Mouse (Mus musculus): ENCODE results near the gene Cd63. TPM values are rescaled to one million over a fixed set of nuclear protein-coding genes. Genes with fewer than 3 reads are reported as not detected.

The Cd63 gene
- total RNA-seq, 2 experiments from 2014 or later: 103 to 142 TPM

DNA sequence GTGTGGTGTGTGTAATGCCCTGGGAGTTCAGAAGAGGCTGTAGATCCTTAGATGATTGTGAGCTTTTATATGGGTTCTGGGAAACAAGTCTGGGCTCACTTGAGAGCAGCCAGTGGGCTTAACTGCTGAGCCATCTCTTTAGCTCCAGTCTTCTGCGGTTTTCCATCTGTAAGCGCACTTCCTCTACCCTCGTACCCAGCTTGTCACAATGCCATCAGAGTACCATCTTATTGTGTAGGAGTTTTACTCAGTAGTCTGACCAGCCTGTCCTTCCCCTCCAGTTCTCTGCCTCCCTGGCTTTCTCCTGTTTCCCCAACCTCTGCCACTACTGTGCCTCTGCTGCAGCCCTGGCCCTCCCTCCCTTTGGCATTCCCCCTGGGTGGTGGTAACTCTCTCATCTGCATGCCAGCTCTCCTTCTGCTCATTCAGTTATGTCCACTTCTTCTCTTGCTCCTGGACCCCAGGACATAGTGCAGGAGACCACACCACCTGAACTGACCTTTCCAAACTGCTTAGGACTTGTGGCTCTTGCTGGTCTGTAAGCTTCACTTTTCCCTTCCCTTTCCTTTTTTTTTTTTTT is 1.7 kb downstream of the Cd63 start:
- no peak for DNase-seq

DNA sequence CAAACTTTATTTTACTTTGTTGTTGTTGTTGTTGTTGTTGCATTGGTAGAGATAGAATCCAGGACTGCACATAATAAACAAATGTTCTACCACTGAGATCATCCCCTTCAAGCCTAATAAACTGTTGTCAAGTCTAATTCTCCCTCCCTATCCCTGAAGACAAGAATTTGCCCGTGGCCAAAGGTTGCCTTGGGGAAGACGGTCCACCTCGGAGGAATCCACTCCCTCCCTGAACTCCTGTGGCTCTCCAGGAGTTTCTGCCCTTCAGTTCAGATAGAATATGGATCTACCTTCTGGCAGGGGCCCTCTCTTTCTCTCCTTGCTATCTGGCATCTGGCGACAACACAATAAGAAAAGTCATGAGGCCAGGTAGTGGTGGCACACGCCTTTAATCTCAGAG is 4.0 kb downstream of the Cd63 start:
- no peak for DNase-seq

GRCm38 (mm10) chr10:128908778-128909448 is 8.1 kb downstream of the Cd63 start:
- DNase-seq: no peak

GRCm38 (mm10) chr10:128909567-128910028 is 8.8 kb downstream of the Cd63 start:
- peak; percentile 93 for DNase-seq

- DNase-seq: peak; percentile 52
These were observed 9.5 kb downstream of the Cd63 start for GRCm38 (mm10) chr10:128910066-128910841.

GRCm38 (mm10) chr10:128911430-128911829 is 10.6 kb downstream of the Cd63 start:
- DNase-seq: no peak

DNA sequence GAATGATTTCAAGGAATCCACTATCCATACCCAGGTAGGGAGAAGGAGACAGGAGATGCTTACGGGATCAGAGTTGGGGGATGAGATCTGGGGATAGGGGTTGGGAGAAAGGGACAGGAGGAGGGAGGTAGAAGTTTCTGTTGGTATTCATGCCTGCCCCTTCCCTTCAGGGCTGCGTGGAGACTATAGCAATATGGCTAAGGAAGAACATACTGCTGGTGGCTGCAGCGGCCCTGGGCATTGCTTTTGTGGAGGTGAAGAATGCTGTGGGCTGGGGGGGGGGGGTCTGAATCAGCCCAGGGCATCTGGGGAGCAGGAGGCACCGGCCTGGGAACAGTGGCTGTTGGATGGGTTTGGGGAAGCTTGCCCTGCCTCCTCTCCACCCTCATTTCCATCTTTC is 11.5 kb downstream of the Cd63 start:
- no peak for DNase-seq

GRCm38 (mm10) chr10:128912791-128913190 is 12.0 kb downstream of the Cd63 start:
- DNase-seq: no peak

- DNase-seq: peak; percentile 62
These were observed 12.4 kb downstream of the Cd63 start for GRCm38 (mm10) chr10:128913219-128913618.

GRCm38 (mm10) chr10:128913696-128914095 is 12.9 kb downstream of the Cd63 start:
- no peak for DNase-seq

- no peak for DNase-seq
These were observed 14.8 kb downstream of the Cd63 start for GRCm38 (mm10) chr10:128915550-128915949.

DNA sequence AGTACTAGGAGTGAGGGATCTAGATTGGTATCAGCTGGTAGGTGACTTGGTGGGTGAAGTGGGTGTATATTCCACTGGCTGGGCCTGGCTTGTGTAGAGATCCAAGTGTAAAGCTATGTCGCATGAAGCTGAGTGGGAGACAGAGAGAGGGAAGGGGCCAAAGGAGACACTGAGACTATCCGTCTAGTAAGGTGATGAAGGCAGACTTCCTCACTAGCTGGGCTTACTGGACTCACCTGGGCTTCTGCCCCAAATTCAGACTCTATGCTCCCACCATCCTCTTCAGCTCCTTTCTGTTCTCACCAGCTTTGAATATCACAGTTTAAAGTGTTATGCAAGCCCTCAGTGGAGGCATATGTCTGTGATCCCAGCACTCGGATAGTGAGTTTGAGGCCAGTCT is 15.9 kb downstream of the Cd63 start:
- DNase-seq: no peak

GRCm38 (mm10) chr10:128917400-128917799 is 16.6 kb downstream of the Cd63 start:
- no peak for DNase-seq

GRCm38 (mm10) chr10:128918246-128918645 is 17.5 kb downstream of the Cd63 start:
- peak; percentile 80 for DNase-seq

DNA sequence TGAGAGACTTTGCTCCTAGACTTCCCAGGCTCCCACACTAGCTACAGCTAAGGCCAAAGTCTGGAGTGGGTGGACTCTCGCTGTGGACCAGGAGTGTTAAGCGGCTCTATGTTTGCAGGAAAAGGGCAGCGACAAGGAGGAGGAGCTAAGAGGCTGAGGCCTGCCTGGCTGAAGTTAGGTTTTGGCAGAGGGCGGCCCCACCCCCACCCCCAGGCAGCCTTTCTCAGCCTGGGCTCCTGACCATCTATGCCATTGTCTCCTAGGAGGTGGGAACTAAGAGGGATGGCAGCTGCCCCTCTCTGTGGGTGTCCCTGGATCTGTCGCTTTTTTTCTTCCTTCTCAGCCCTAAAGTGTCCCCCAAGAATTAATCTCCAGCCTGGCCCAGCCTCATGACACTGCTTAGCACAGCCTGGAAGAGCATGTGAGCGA is 18.4 kb downstream of the Cd63 start:
- DNase-seq: peak; percentile 60

DNA sequence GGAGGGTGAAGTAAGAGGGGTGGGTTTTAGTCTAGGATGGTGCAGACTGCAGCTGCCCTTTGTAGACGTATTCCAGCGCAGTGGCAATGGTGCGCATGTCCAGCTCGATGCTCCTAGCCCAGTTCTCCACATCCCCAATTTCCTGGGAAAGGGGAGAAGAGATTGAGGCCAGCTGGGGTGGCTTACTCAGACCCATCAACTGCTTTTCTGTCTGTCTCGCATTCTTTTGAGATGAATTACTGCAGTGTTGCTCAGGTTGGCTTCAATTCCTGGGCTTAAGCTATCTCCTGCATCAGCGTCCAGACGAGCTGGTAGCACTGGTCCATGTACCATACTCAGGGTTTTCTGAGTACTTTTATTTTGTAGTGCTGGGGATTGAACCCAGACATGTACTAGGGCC is 19.2 kb downstream of the Cd63 start:
- no peak for DNase-seq

- DNase-seq: peak; percentile 51
These were observed 20.0 kb downstream of the Cd63 start for GRCm38 (mm10) chr10:128920736-128921161.

GRCm38 (mm10) chr10:128921251-128921650 is 20.5 kb downstream of the Cd63 start:
- no peak for DNase-seq

DNA sequence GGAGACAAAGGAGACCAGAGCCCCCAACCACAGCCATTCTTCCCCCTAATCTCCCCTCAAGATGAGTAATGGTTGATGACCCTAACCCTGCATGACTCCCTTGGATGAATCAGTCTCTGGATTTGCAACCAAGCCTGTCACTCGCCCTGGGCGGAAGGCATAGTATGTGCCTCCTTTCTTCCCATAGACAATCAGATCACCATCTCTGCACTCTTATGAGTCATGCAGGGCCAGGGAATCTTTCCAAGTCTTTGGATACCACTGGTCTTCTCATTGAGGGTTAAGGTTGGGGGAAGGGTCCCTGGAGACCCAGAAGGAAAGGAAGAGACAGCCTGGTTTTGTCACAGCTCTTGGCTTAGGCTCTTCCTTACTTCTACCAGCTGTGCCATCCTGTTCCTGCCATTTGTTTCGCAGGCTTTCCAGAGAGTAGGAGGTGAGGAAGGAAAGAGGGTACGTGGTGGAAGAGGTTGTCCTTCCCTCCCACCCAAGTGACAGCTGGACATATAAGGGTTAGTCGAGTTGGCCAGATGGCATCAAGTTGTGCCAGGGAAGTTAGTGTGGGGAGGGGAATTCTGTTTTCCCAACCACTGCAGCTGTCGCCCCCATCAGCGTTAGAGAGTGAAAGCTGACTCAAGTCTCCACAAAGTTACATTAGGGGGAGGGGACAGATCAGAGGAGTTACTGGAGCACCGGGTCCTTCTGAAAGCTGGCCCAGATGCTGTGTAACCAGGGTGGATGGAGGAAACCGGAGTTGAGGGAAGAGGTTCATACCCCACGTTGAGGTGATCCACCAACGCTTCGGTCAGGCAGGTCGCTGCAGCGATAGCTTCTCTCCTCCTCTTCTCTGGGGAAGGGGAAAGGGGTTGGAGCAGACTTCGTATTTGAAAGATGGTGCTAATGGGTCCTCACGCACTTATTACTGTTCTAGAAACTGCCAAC is 21.4 kb downstream of the Cd63 start:
- DNase-seq: no peak

- DNase-seq: no peak
These were observed 21.9 kb downstream of the Cd63 start, which contains the start of gene Rdh5 for GRCm38 (mm10) chr10:128922822-128923012. Rdh5 (minus strand) TSS chr10:128922888.

DNA sequence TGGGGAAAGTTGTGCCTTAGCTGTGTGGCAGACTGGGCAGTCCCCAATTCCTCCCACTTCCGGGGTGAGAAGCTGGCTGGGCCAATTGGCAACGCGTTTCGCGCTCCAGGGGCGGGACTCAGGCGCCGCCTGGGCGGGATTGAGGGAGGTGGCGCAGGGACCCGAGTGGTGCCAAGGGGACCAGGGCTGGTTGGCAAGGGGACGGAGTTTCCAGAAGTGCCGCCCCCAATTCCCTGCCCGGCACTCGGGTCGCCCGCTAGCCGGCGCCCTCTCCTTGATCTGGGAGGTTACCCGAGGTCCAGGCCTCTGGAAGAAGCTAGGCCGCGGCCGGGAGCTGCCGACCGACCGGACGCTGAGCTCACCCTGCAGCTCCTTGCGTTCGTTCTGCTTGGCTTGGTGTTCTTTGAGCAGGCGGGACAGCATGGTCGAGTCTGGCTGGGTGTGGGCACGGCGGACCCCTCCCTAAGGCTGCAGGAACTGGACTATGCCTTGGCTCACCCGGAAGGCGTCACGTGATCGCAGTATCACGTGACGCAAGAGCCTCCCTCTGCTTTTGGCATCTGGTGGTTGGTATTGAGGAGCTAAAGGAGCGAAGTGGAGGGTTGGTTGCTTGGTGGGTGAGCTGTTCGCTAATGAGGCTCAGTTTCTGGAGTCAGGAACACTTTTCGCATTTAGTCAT is 22.4 kb downstream of the Cd63 start:
- peak; percentile 97 for DNase-seq

- DNase-seq: no peak
These were observed 23.1 kb downstream of the Cd63 start, which contains the start of gene Bloc1s1 for GRCm38 (mm10) chr10:128923935-128924334. Bloc1s1 (minus strand) TSS chr10:128924035.
